Comparison of ENCODE assay signal across 15 mouse cellular contexts in the genomic region with DNA sequence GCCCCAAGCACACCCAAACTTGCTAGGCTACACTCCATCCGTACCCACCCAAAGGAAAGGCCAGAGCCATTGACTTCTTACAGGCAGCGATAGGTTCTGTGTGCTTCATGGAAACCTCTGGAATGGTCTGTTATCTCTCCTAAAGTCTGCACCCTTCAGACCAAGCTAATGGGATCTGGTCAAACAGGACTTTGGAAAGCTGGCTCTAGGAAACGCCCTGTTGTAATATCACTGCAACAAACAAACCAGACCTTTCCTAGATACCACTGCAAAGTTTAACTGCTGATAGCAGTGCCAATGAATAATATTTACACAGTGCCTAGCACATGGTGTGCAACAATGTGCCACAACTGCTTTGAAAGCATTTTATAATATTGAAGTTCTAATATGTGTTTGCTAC. TPM values are rescaled to one million over a fixed set of nuclear protein-coding genes. Genes with fewer than 3 reads are reported as not detected.
"Had no signal": no experiment of that assay in that cellular context is flagged by ENCODE, and none has a peak within 500 bp of the region (broad histone marks: within the 10 kb centered on the region; RNA-seq: fewer than 3 reads in every experiment).

No protein-coding gene starts in this region.

- H3K27ac ChIP-seq: hindbrain, embryonic 13.5 days; hindbrain, postnatal 0 days; kidney, postnatal 0 days; limb, embryonic 13.5 days; midbrain, embryonic 12.5 days; neural tube, embryonic 13.5 days had no signal

- H3K9ac ChIP-seq: hindbrain, embryonic 13.5 days; limb, embryonic 13.5 days; midbrain, embryonic 12.5 days; neural tube, embryonic 13.5 days had no signal

- H3K4me3 ChIP-seq: hindbrain, embryonic 13.5 days; limb, embryonic 13.5 days; midbrain, embryonic 12.5 days; neural tube, embryonic 13.5 days had no signal

- ATAC-seq: hindbrain, postnatal 0 days; midbrain, embryonic 16.5 days had no signal

- H3K27me3 ChIP-seq: limb, embryonic 13.5 days; midbrain, embryonic 12.5 days; neural tube, embryonic 13.5 days had no signal

- H3K4me2 ChIP-seq: hindbrain, embryonic 13.5 days; limb, embryonic 13.5 days; midbrain, embryonic 12.5 days; neural tube, embryonic 13.5 days had no signal

- H3K9me3 ChIP-seq: hindbrain, embryonic 13.5 days; limb, embryonic 13.5 days; midbrain, embryonic 12.5 days; neural tube, embryonic 13.5 days had no signal

- DNase-seq: kidney, adult 11 months; kidney, adult 9 months; kidney, postnatal 36 days; left cerebral cortex, postnatal 4 days; lung, adult 2 months; lung, postnatal 10 days; retina, postnatal 1 day; thymus, postnatal 14 days had no signal

- H3K36me3 ChIP-seq: hindbrain, embryonic 13.5 days; limb, embryonic 13.5 days; midbrain, embryonic 12.5 days; neural tube, embryonic 13.5 days had no signal

RNA-seq across cellular contexts. Expression of a gene that starts 28.7 kb away (rescaled TPM):
- polyA plus RNA-seq: hindbrain, embryonic 13.5 days; kidney, postnatal 0 days; midbrain, embryonic 12.5 days; neural tube, embryonic 13.5 days had no signal
